Mouse (Mus musculus) embryonic fibroblast, embryonic 13.5 days (primary cell): ENCODE data around the gene Chrna4. TPM values are rescaled to one million over a fixed set of nuclear protein-coding genes. Genes with fewer than 3 reads are reported as not detected.

ENCODE experiments used
- H3K27ac ChIP-seq: 2 replicates; pipeline ENCODE4 v1.5.1; 2012; ENCODE audit warnings: low read length, control low read depth, inconsistent platforms; ENCODE audit not compliant: insufficient read depth
- H3K4me1 ChIP-seq: 2 replicates; pipeline ENCODE4 v1.6.1; 2011; ENCODE audit warnings: low read length; ENCODE audit not compliant: control insufficient read depth, insufficient read depth
- H3K4me3 ChIP-seq: 2 replicates; pipeline ENCODE4 v1.5.1; 2011; ENCODE audit warnings: mild to moderate bottlenecking, control low read depth, low read length; ENCODE audit not compliant: insufficient read depth
- CTCF ChIP-seq: IDR thresholded peaks from 2 replicates; pipeline ENCODE4 v1.5.1; 2011; ENCODE audit warnings: mild to moderate bottlenecking, control low read depth, low read length, moderate library complexity, borderline replicate concordance; ENCODE audit not compliant: insufficient read depth
- POLR2A ChIP-seq: IDR thresholded peaks from 2 replicates; pipeline ENCODE4 v1.6.1; 2011; ENCODE audit warnings: low read depth, mild to moderate bottlenecking, control low read depth, low read length, moderate library complexity
- polyA plus RNA-seq: library from polyadenylated mRNA; stranded (reverse); fragments of >200 nt; gene quantifications from 2 replicates; pipeline ENCODE4 v1.2.4, GENCODE M21; 2011; ENCODE audit warnings: low read depth; ENCODE audit not compliant: missing spikeins, insufficient read length

Gene Chrna4
- polyA plus RNA-seq, 1 experiment: not detected

DNA sequence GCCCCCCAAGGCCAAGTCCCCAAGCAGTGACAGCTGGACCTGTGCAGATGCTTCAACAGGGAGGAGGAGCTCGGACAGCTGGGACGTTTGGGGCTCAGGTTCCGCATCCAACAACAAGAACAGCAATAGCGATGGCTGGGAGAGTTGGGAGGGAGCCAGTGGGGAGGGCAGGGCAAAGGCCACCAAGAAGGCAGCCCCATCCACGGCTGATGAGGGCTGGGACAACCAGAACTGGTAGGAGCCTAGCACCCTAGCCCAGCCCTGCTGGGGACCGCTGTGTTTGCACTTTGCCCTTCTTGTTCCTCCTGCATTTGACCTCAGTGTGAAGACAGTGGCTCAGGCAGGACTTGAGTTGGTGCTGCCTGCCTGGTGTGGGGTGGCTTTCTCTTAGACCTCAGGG is 62.2 kb downstream of the Chrna4 start:
- Histone ChIP-seq H3K4me1 (no peaks in the 10 kb centered on the region), H3K4me3 (no peak overlapping the region), H3K27ac (no peak overlapping the region)
- TF ChIP-seq POLR2A: no peak
- TF ChIP-seq CTCF: no peak

Other genes starting within 250 kb of the Chrna4 start
- 71.0 and 85.1 TPM in 2 replicates for gene Ythdf1, start 122.6 kb downstream of the Chrna4 start, polyA plus RNA-seq
- not detected in 2 replicates for gene Birc7, start 114.5 kb downstream of the Chrna4 start, polyA plus RNA-seq
- gene Nkain4, start 88.8 kb downstream of the Chrna4 start, polyA plus RNA-seq: 1.5 and 3.1 TPM in 2 replicates
- gene Arfgap1, start 76.3 kb downstream of the Chrna4 start, polyA plus RNA-seq: 88.3 and 96.5 TPM in 2 replicates
- gene Col20a1, start 57.0 kb downstream of the Chrna4 start, polyA plus RNA-seq: 0.23 and 0.40 TPM in 2 replicates
- gene Kcnq2, start 91.8 kb upstream of the Chrna4 start, polyA plus RNA-seq: not detected in 2 replicates
- not detected in 2 replicates for gene Eef1a2, start 113.5 kb upstream of the Chrna4 start, polyA plus RNA-seq
- gene Ppdpf, start 143.7 kb upstream of the Chrna4 start, polyA plus RNA-seq: 37.8 and 40.9 TPM in 2 replicates
- not detected in 2 replicates for gene Ptk6, start 159.2 kb upstream of the Chrna4 start, polyA plus RNA-seq
- not detected in 2 replicates for gene Srms, start 169.6 kb upstream of the Chrna4 start, polyA plus RNA-seq
- not detected in 2 replicates for gene Fndc11, start 176.5 kb upstream of the Chrna4 start, polyA plus RNA-seq
- gene Helz2, start 198.5 kb upstream of the Chrna4 start, polyA plus RNA-seq: 10.5 and 12.3 TPM in 2 replicates
- gene Gmeb2, start 244.5 kb upstream of the Chrna4 start, polyA plus RNA-seq: 20.0 and 23.6 TPM in 2 replicates